Mouse (Mus musculus): ENCODE data around the gene Cadps.

DNA sequence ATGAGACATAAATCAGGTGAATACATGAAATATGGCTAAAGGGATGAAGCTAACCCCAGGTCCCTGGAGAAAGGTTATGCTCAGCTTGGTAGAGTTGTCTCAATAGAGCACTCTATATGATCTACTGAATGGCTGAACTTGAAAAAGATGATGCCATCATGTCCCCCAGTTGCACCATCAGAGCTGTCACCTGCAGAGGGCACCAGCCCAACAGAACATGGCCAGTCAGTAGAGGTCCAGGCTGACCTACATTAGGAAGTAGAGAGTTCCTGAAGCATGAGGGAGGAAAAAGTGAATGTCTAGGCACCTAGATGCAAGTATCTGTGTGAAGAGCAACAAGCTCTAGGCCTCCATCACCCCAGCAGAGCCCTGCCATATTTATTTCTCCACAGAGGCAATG is 273.6 kb downstream of the Cadps start:
- TF ChIP-seq CTCF (IDR thresholded peaks at IDR 0.05; ENCODE audit: extremely low read depth, insufficient read depth, low read length), result peak; percentile 18; the same call in 1 of the 2 replicates
- TF ChIP-seq POLR2A (IDR thresholded peaks at IDR 0.05; ENCODE audit: extremely low read depth, insufficient read depth, low read length), result no peak
